Mouse (Mus musculus) lung, embryonic 16.5 days (tissue): ENCODE measurements around the gene Gpr39. TPM values are rescaled to one million over a fixed set of nuclear protein-coding genes. Genes with fewer than 3 reads are reported as not detected.

ENCODE experiments used
- ATAC-seq: fragments of 200-750 bp; cut with Nextera tagmentation; 2 replicates; pipeline ENCODE4 v1.8.0; 2017; ENCODE audit warnings: low read depth, mild to moderate bottlenecking, moderate library complexity
- H3K27ac ChIP-seq: fragments of 300-500 bp; sonication (generic); 2 replicates; pipeline ENCODE4 v1.5.1; 2014; ENCODE audit warnings: mild to moderate bottlenecking, control low read depth, low read length
- H3K27me3 ChIP-seq: fragments of 300-500 bp; sonication (generic); 2 replicates; pipeline ENCODE4 v1.6.1; 2014; ENCODE audit warnings: low read depth, low read length, mixed read lengths; ENCODE audit not compliant: control insufficient read depth, insufficient read depth
- H3K36me3 ChIP-seq: fragments of 300-500 bp; sonication (generic); 2 replicates; pipeline ENCODE4 v1.6.1; 2014; ENCODE audit warnings: low read length; ENCODE audit not compliant: control insufficient read depth, insufficient read depth
- H3K4me1 ChIP-seq: fragments of 300-500 bp; sonication (generic); replicated peaks from 2 replicates; pipeline ENCODE4 v1.6.1; 2014; ENCODE audit warnings: low read length, mixed read lengths; ENCODE audit not compliant: control insufficient read depth, insufficient read depth
- H3K4me2 ChIP-seq: fragments of 300-500 bp; sonication (generic); 2 replicates; pipeline ENCODE4 v1.6.1; 2014; ENCODE audit warnings: low read depth, low read length, control low read depth
- H3K4me3 ChIP-seq: fragments of 300-500 bp; sonication (generic); 2 replicates; pipeline ENCODE4 v1.5.1; 2014; ENCODE audit warnings: mild to moderate bottlenecking, low read length, control low read depth
- H3K9ac ChIP-seq: fragments of 300-500 bp; sonication (generic); 2 replicates; pipeline ENCODE4 v1.6.1; 2014; ENCODE audit warnings: low read length, control low read depth
- H3K9me3 ChIP-seq: fragments of 300-500 bp; sonication (generic); 2 replicates; pipeline ENCODE4 v1.6.1; 2016; ENCODE audit warnings: low read length; ENCODE audit not compliant: control insufficient read depth
- WGBS: fragments of 180-500 bp; shearing (Covaris S2); extraction: QIAGEN DNeasy Blood & Tissue Kit; methylation state at CpG from one replicate; pipeline ENCODE4 v1.1.7; 2014; 5-methylcytosine and 5-hydroxymethylcytosine counted together
- polyA plus RNA-seq: library from polyadenylated mRNA; unstranded; fragments of >200 nt; fragmentation: Nextera tagmentation; extraction: Ambion mirVana; gene quantifications from 2 replicates; pipeline ENCODE4 v1.2.1, GENCODE M21; 2015

Gpr39 gene
- polyA plus RNA-seq, 1 experiment from 2014 or later = 4.6 TPM

DNA sequence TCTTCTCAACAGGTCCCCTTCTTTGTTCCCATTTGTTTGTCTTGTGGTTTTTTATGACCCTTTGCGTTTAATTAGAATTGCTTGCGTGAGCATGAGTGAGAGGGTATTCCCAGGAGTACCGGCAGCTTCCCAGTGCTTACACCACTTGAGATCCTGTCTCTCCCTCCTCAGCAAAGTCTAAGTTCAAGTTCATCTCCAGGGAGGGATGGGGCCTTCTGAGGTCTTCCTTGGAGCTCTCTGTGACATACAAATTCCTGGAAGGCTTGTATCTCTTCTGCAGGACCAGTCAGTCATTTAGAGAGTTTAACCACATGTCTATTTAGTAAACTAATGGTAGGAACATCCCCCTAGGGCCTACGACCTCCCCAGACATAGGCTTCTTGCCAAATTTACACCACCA lies 55.1 kb downstream of the Gpr39 start:
- ATAC-seq = no peak
- no peaks in the 10 kb centered on the region for H3K9me3 ChIP-seq
- no peak overlapping the region for H3K27ac ChIP-seq
- H3K4me1 ChIP-seq = no peaks in the 10 kb centered on the region
- no peak overlapping the region for H3K9ac ChIP-seq
- no peak overlapping the region for H3K4me3 ChIP-seq
- no peak overlapping the region for H3K4me2 ChIP-seq
- H3K36me3 ChIP-seq = no peaks in the 10 kb centered on the region
- no peaks in the 10 kb centered on the region for H3K27me3 ChIP-seq
- 47% methylated on average over 4 of the region's 4 CpGs for WGBS

DNA sequence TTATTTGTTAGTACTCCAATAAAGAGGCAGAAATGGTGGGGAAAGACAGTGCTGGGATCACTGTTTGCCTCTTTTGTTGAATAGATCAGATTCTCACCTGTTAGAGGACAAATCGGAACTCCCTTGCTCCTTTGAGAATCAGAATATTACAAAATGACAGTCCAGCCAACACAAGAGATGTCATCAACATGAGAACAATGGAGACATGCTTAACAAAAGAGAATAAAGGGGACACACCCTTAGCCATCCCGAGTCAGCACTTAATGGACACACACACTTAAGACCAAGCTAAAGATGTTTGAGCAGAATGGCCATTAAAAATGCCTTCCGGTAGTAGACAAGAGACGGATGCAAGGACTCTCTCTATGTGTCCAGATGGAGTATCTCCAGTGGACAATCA lies 68.0 kb downstream of the Gpr39 start:
- WGBS = 89% methylated on average over 4 of the region's 4 CpGs
- no peak for ATAC-seq

DNA sequence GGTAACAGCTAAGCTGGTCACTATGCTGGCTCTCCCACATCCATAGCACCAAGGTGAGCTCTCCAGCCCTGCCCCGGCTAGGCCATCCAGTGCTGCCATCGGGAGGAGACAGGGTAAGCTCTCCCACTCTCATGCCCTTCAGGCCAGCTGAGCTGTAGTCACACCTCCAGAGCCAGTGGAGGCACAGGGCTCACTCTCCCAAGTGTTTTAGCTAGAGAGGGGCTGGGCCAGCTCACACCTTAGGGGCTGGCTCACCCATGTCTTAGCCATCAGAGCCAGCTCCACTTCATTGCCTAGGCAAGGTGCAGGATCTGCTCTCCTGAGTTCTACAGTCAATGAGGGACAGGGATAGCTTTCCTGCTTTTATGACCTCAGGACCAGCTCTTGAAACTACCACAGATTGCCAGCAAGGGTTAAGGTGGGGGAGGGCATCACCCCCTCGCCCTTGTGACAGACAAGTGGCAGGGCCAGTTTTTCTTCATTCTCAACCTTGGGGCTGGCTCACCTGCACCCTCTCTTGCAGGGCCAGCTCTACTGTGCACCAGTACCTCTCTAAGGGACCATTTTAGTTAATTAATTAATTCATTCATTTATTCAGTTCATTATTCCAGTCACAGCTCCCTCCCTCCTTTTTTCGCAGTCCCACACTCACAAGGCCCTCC lies 78.7 kb downstream of the Gpr39 start:
- Histone ChIP-seq H3K36me3 (no peaks in the 10 kb centered on the region), H3K4me3 (no peak overlapping the region), H3K9me3 (no peaks in the 10 kb centered on the region), H3K4me1 (peaks cover 15% of the 10 kb centered on the region), H3K9ac (no peak overlapping the region), H3K4me2 (no peak overlapping the region), H3K27ac (peak overlapping the region; percentile 65), H3K27me3 (no peaks in the 10 kb centered on the region)
- peak; percentile 90 for ATAC-seq
- WGBS = 54% methylated on average over 4 of the region's 4 CpGs

More for the DNA sequence above, 68.0 kb downstream of the Gpr39 start:
- H3K4me2 ChIP-seq = no peak overlapping the region
- no peak overlapping the region for H3K27ac ChIP-seq
- H3K9ac ChIP-seq = no peak overlapping the region
- no peaks in the 10 kb centered on the region for H3K9me3 ChIP-seq
- H3K36me3 ChIP-seq = no peaks in the 10 kb centered on the region
- H3K4me1 ChIP-seq = no peaks in the 10 kb centered on the region
- H3K4me3 ChIP-seq = no peak overlapping the region
- H3K27me3 ChIP-seq = no peaks in the 10 kb centered on the region

DNA sequence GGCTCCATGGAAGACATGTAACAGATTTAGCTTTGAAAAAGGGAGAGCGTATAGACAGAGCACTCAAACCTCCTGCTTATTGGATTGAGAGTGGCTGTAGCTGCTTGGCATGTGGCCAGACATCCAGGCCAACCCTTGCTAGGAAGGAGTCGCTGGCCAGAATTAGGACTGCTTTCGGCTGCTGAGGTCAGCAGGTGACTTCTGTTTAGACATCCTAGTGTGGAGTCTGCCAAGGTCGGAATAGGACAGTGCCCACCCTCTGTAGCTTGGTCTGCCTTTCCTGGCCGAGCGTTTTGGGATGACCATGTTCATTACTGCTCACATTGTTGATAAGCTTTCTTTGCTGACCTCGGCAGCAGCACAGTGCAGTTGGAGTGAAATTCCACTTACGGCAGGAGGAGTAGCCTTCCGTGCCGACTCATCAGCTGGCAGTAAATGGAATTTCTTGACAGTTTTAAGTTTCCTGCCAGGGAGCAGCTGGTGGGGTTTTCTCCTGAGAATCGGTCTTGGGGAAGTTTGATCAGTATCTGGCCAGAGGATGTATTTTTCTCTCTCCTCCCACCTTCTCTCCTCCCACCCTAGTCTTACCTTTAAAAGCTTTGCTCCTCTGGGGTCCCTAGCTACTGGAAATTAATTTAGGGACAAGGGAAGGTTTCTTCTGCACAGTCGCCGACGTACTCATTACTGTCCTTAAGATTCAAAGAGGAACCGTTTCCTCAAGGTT lies 83.3 kb downstream of the Gpr39 start:
- H3K4me1 ChIP-seq = peaks cover 13% of the 10 kb centered on the region
- H3K27me3 ChIP-seq = no peaks in the 10 kb centered on the region
- no peak overlapping the region; the same call in 1 of the 2 replicates for H3K4me3 ChIP-seq
- no peaks in the 10 kb centered on the region for H3K36me3 ChIP-seq
- no peaks in the 10 kb centered on the region for H3K9me3 ChIP-seq
- H3K27ac ChIP-seq = no peak overlapping the region
- H3K9ac ChIP-seq = 0 out of 2 replicates have a peak overlapping the region, but pooled peaks have one; percentile 3
- ATAC-seq = peak; percentile 63
- H3K4me2 ChIP-seq = peak overlapping the region; percentile 32; the same call in 1 of the 2 replicates
- WGBS = 30% methylated on average over 15 of the region's 15 CpGs

DNA sequence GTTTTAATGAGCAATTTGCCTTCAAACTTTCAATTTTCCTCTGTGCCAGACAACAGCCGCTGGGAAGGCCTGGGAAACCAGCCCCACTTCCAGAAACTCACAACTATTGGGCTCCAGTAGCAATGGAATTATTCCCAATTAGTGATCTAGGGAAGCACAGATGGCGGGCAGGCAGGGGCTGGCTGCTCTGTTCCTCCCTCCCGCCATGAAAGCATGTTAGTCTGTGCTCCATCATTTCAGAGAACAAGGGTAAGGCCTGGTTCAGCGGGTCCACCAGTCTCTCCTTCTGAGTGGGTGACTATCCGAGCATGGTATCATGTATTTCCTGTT lies 83.9 kb downstream of the Gpr39 start:
- Histone ChIP-seq H3K4me1 (peaks cover 13% of the 10 kb centered on the region), H3K27me3 (no peaks in the 10 kb centered on the region), H3K9ac (no peak overlapping the region), H3K4me3 (no peak overlapping the region), H3K9me3 (no peaks in the 10 kb centered on the region), H3K36me3 (no peaks in the 10 kb centered on the region), H3K27ac (no peak overlapping the region), H3K4me2 (no peak overlapping the region)
- WGBS = 69% methylated on average over 5 of the region's 5 CpGs
- no peak for ATAC-seq

DNA sequence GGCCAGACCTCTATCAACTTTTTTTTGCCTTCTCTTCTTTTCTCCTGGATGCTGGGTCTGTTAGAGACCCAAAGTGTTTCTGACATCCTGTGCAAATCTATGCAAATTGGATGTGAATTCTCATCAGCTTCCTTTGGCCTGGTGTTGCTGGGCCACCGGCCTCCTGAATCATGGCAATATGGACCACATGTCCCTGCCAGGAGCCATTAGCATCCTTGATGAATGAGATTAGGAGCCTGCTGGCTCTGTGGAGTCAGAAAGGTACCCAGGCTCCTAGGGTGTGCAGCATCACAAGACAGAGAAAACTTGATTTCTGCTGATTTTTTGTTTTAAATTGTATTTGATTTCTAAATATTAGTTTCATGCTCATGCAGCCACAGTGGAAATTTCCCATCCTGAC lies 85.3 kb downstream of the Gpr39 start:
- Histone ChIP-seq H3K9me3 (no peaks in the 10 kb centered on the region), H3K27me3 (no peaks in the 10 kb centered on the region), H3K9ac (no peak overlapping the region), H3K27ac (no peak overlapping the region), H3K4me2 (no peak overlapping the region), H3K4me1 (peaks cover 10% of the 10 kb centered on the region), H3K4me3 (no peak overlapping the region), H3K36me3 (no peaks in the 10 kb centered on the region)
- ATAC-seq = no peak
- 69% methylated on average over 1 of the region's 1 CpGs for WGBS

DNA sequence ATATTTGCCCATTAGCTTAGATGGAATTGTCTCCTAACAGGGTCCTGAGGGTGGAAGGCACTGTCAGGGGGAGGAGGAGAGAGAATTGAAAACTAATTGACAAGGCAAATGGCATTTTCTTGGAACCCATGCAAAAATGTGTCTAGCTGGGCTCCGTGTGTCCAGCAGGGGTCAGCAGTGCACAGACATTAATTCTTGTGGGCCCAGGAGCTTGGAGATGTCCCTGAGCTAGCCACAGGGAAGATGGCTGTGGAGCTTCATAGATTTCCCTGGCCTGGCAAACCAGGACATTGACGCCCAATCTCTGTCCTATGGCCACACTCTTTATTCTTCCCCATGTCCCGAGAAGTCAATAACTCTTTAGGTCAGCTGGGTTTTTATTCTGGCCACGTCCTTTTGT lies 113.0 kb downstream of the Gpr39 start:
- 27% methylated on average over 4 of the region's 4 CpGs for WGBS
- H3K4me3 ChIP-seq = no peak overlapping the region
- no peak overlapping the region for H3K4me2 ChIP-seq
- no peaks in the 10 kb centered on the region for H3K4me1 ChIP-seq
- H3K36me3 ChIP-seq = no peaks in the 10 kb centered on the region
- no peak overlapping the region for H3K27ac ChIP-seq
- H3K27me3 ChIP-seq = no peaks in the 10 kb centered on the region
- no peak for ATAC-seq
- H3K9me3 ChIP-seq = no peaks in the 10 kb centered on the region
- no peak overlapping the region for H3K9ac ChIP-seq

DNA sequence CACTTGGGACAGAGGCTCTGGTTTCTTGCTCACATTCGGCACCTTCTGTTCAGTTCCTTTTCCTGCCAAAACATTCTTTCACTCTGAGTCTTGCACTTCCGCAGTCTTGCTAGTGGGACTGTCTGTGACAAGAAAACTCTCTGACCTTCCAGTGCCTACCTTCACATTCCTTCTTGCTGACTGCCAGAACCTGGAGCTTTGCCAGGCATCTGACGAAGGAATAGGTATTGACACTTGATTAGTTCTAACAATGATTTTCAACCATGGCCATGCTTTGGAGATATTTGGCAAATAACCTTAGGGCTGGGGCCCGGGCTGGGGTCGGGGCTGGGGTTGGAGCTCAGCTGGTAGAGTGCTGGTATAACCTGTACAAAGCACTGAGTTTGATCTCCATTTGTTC lies 123.7 kb downstream of the Gpr39 start:
- no peak overlapping the region for H3K4me3 ChIP-seq
- WGBS = 73% methylated on average over 5 of the region's 5 CpGs
- H3K9ac ChIP-seq = no peak overlapping the region

DNA sequence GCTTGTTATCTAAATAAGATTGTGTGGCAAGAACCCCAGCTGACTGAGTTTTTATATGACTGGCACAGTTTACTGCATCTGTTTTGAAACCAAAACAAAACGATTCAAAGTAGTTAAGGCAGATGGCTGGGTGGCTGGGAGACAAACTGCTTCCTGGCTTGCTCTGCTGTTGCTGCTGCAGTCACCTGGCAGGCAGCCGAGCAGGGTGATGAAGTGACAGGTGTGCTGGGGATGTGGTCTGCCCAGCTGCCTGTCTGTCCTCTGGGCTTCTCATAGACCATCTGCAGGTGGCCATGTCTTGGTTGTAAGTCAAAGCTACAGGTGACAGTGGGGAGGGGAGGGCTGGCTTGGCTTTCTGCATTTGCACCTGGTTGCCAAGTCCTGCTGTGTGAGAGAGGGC lies 131.6 kb downstream of the Gpr39 start:
- Histone ChIP-seq H3K4me2 (no peak overlapping the region), H3K36me3 (no peaks in the 10 kb centered on the region), H3K4me1 (no peaks in the 10 kb centered on the region), H3K27me3 (no peaks in the 10 kb centered on the region), H3K4me3 (no peak overlapping the region), H3K9me3 (no peaks in the 10 kb centered on the region), H3K27ac (no peak overlapping the region), H3K9ac (no peak overlapping the region)
- ATAC-seq = no peak
- 36% methylated on average over 2 of the region's 2 CpGs for WGBS

More for the DNA sequence above, 123.7 kb downstream of the Gpr39 start:
- no peak overlapping the region for H3K27ac ChIP-seq
- H3K9me3 ChIP-seq = no peaks in the 10 kb centered on the region
- H3K4me1 ChIP-seq = no peaks in the 10 kb centered on the region
- no peak for ATAC-seq
- H3K36me3 ChIP-seq = no peaks in the 10 kb centered on the region
- H3K4me2 ChIP-seq = no peak overlapping the region
- no peaks in the 10 kb centered on the region for H3K27me3 ChIP-seq
